Mouse (Mus musculus): Measurements from ENCODE around the gene Ndufa12. TPM values are rescaled to one million over a fixed set of nuclear protein-coding genes. Genes with fewer than 3 reads are reported as not detected.

Gene Ndufa12
- total and polyA plus RNA-seq, 2 experiments from 2014 or later, result 203 to 611 TPM

DNA sequence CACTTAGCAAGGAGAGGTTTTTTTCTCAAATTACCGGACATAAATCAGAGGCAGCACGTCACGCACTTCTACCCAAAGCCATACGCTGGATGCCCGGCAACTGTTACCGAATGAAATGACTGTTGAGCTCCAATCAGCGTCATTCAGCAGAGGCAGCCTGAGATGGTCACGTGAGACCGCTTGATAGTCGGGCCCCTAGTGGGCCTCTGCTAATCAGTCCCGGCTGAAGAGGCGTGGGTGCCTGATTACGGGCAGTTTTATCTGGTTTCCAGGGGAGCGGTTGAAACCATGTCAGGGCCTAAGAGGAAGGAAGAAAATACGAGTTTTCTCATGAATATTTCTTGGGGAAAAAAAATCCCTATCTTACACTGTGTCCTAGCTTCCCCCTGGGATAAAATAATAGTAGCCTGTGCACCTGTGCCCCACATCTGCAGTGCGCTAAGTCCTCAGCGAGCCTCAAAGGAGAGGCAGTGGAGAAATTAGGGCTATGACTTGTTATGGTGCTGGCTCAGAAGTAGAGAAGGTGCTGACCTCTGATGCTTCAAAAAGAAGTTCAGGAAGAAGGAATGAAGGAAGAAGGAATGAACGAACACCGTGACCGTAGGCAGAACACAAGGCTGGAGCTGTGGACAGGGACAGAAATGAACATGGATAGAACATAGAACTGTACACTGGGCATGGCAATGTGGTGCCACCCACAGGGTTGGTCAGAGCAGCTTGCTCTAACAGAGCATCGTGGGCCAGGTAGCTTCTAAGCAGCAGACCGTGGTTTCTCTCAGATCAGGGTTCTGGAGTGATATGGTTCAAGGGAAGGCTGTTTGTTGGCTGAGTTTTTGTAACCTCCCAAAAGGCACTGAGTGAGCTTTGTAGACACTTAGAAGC, 51.3 kb downstream of the Ndufa12 start:
- Histone ChIP-seq H3K27ac (peak overlapping the region; percentile 51; the same call in 1 of the 2 replicates), H3K9me3 (ENCODE audit: low read length) (no peaks in the 10 kb centered on the region), H3K9ac (replicated peaks; ENCODE audit: low read length) (no peak overlapping the region), H3K4me2 (ENCODE audit: low read depth, low read length) (0 out of 2 replicates have a peak overlapping the region, but pooled peaks have one; percentile 21), H3K36me3 (ENCODE audit: insufficient read depth, low read length) (no peaks in the 10 kb centered on the region), H3K27me3 (ENCODE audit: insufficient read depth, low read length) (no peaks in the 10 kb centered on the region), H3K4me3 (ENCODE audit: low read length) (no peak overlapping the region), H3K4me1 (ENCODE audit: insufficient read depth, low read length) (peaks cover 7% of the 10 kb centered on the region; the same call in 1 of the 2 replicates)
- TF ChIP-seq CTCF (IDR thresholded peaks at IDR 0.05; ENCODE audit: low read depth), result no peak
- 37% methylated on average over 22 of the region's 22 CpGs for WGBS
- peak; percentile 87 for ATAC-seq
- peak; percentile 68 for DNase-seq (ENCODE audit: low spot score)

GRCm38 (mm10) chr10:94253260-94253807, 54.8 kb downstream of the Ndufa12 start:
- TF ChIP-seq CTCF (IDR thresholded peaks at IDR 0.05; ENCODE audit: low read depth), result no peak
- Histone ChIP-seq H3K9ac (replicated peaks; ENCODE audit: low read length) (no peak overlapping the region), H3K27ac (no peak overlapping the region), H3K4me1 (ENCODE audit: insufficient read depth, low read length) (peaks cover 7% of the 10 kb centered on the region; the same call in 1 of the 2 replicates), H3K9me3 (ENCODE audit: low read length) (no peaks in the 10 kb centered on the region), H3K36me3 (ENCODE audit: insufficient read depth, low read length) (no peaks in the 10 kb centered on the region), H3K4me2 (ENCODE audit: low read depth, low read length) (no peak overlapping the region), H3K4me3 (ENCODE audit: low read length) (no peak overlapping the region), H3K27me3 (ENCODE audit: insufficient read depth, low read length) (no peaks in the 10 kb centered on the region)
- DNase-seq (ENCODE audit: low spot score) (peak; percentile 24), ATAC-seq (peak; percentile 25; the same call in 1 of the 2 replicates)
- 55% methylated on average over 17 of the region's 17 CpGs for WGBS

DNA sequence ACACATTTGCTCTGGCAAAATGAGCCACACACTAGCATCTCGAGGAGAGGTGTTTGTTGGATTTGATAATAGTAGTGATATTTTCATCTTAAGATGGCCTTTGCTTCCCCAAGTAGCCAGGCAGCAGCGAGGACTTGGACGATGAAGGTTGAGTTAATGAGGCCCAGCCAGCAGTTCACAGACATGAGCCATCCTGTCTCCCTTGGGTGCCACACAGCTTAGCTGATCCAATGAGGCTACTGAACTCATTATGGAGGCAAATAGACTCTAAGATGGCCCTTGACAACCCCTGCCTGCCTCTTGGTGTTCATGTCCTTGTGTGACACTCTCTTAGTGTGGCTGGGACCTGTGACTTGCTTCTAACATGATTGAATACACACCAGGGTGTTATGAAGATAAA, 56.2 kb downstream of the Ndufa12 start:
- DNase-seq (ENCODE audit: low spot score) (no peak), ATAC-seq (no peak)
- Histone ChIP-seq H3K4me2 (ENCODE audit: low read depth, low read length) (no peak overlapping the region), H3K9ac (replicated peaks; ENCODE audit: low read length) (no peak overlapping the region), H3K4me1 (ENCODE audit: insufficient read depth, low read length) (peaks cover 3% of the 10 kb centered on the region; the same call in 1 of the 2 replicates), H3K36me3 (ENCODE audit: insufficient read depth, low read length) (no peaks in the 10 kb centered on the region), H3K27me3 (ENCODE audit: insufficient read depth, low read length) (no peaks in the 10 kb centered on the region), H3K27ac (no peak overlapping the region), H3K9me3 (ENCODE audit: low read length) (no peaks in the 10 kb centered on the region), H3K4me3 (ENCODE audit: low read length) (no peak overlapping the region)
- TF ChIP-seq CTCF (IDR thresholded peaks at IDR 0.05; ENCODE audit: low read depth), result no peak
- WGBS, result 73% methylated on average over 3 of the region's 3 CpGs

DNA sequence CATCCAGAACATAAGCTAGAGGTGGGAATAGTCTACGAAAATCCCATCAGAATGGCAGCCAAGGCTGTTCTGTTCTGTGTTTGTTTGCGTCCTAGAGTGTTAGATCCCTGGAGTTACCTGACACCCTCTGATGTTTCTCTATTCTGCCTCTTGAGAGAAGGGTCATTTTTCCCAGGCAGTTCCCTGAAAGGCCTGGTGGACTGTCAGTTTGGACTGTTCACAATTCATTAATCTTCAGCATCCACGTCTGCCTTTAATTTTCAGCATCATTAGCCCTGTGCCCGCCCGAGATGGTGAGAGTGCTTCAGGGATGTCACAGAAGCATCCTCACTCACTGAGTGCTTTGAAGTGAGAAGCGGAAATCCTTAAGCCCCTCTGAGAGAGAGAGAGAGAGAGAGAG, 57.2 kb downstream of the Ndufa12 start:
- no peak overlapping the region for H3K27ac ChIP-seq
- no peak overlapping the region for H3K9ac ChIP-seq (replicated peaks; ENCODE audit: low read length)
- DNase-seq (ENCODE audit: low spot score), result no peak
- no peaks in the 10 kb centered on the region for H3K9me3 ChIP-seq (ENCODE audit: low read length)
- no peak overlapping the region for H3K4me3 ChIP-seq (ENCODE audit: low read length)
- H3K27me3 ChIP-seq (ENCODE audit: insufficient read depth, low read length), result no peaks in the 10 kb centered on the region
- ATAC-seq, result no peak
- no peak for TF ChIP-seq CTCF (IDR thresholded peaks at IDR 0.05; ENCODE audit: low read depth)
- H3K4me2 ChIP-seq (ENCODE audit: low read depth, low read length), result no peak overlapping the region
- H3K4me1 ChIP-seq (ENCODE audit: insufficient read depth, low read length), result no peaks in the 10 kb centered on the region
- WGBS, result 44% methylated on average over 6 of the region's 6 CpGs
- H3K36me3 ChIP-seq (ENCODE audit: insufficient read depth, low read length), result no peaks in the 10 kb centered on the region

DNA sequence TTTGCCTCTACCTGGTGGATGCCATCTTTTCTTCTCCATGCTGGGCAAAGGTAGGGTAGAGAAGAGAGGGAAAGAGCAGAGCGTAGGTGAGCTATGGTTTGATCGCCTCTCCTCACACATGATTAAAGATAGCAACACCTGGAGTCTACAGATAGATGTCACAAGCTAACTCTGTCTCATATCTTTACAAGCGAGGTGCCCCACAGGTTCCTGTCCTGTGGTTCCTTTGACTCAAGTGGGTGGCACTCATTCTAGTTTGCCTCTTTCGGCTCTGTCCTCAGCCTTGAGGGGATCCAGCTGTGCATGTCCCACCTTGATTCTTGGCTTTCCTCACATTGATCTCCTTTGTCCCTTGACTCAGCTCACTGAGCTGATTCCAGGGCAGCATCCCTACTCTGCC, 58.0 kb downstream of the Ndufa12 start:
- no peak for ATAC-seq
- TF ChIP-seq CTCF (IDR thresholded peaks at IDR 0.05; ENCODE audit: low read depth), result no peak
- Histone ChIP-seq H3K27ac (no peak overlapping the region), H3K4me3 (ENCODE audit: low read length) (no peak overlapping the region), H3K4me1 (ENCODE audit: insufficient read depth, low read length) (no peaks in the 10 kb centered on the region), H3K27me3 (ENCODE audit: insufficient read depth, low read length) (no peaks in the 10 kb centered on the region), H3K4me2 (ENCODE audit: low read depth, low read length) (no peak overlapping the region), H3K36me3 (ENCODE audit: insufficient read depth, low read length) (no peaks in the 10 kb centered on the region), H3K9me3 (ENCODE audit: low read length) (no peaks in the 10 kb centered on the region), H3K9ac (replicated peaks; ENCODE audit: low read length) (no peak overlapping the region)
- WGBS, result 84% methylated on average over 4 of the region's 4 CpGs
- DNase-seq (ENCODE audit: low spot score), result no peak

DNA sequence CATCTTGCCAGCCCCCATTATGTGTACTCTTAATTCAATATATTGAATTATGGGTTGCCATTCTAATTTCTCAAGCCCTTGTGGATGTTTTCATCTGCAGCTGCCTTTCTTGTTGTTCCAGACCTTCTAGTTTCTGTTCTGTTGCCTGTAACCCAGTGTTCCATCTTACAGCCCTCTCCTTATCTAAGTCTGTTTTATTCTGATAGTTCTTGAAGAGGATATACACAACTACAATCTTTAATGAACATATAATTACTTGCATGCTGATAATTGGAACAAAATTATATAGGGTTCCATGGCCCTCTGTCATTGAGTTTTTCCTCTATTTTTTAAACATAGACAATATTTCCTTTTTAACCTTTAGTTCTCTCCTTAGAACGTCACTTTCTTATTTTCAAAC, 62.0 kb downstream of the Ndufa12 start:
- Histone ChIP-seq H3K27me3 (ENCODE audit: insufficient read depth, low read length) (no peaks in the 10 kb centered on the region), H3K36me3 (ENCODE audit: insufficient read depth, low read length) (no peaks in the 10 kb centered on the region), H3K9me3 (ENCODE audit: low read length) (no peaks in the 10 kb centered on the region), H3K4me2 (ENCODE audit: low read depth, low read length) (no peak overlapping the region), H3K4me3 (ENCODE audit: low read length) (no peak overlapping the region), H3K27ac (no peak overlapping the region), H3K4me1 (ENCODE audit: insufficient read depth, low read length) (peaks cover under 1% of the 10 kb centered on the region; the same call in 1 of the 2 replicates), H3K9ac (replicated peaks; ENCODE audit: low read length) (no peak overlapping the region)
- WGBS, result 84% methylated on average over 1 of the region's 1 CpGs
- no peak for ATAC-seq
- no peak for TF ChIP-seq CTCF (IDR thresholded peaks at IDR 0.05; ENCODE audit: low read depth)
- no peak for DNase-seq (ENCODE audit: low spot score)
